Mouse (Mus musculus) testis, adult 2 months (tissue): ENCODE results near the gene Fxyd6.
A peak's percentile ranks its signal among the peaks of the same experiment; 100 is the strongest.

Source experiments
- CTCF ChIP-seq: fragments of 200-500 bp; IDR thresholded peaks from 2 replicates; pipeline ENCODE4 v1.5.1; 2012; ENCODE audit warnings: low read depth, mild to moderate bottlenecking, inconsistent platforms, low read length, moderate library complexity; ENCODE audit not compliant: control insufficient read depth, insufficient read depth, insufficient replicate concordance
- POLR2A ChIP-seq: fragments of 200-500 bp; IDR thresholded peaks from 2 replicates; pipeline ENCODE4 v1.6.1; 2012; ENCODE audit warnings: low read depth, mild to moderate bottlenecking, inconsistent platforms, low read length, moderate library complexity; ENCODE audit not compliant: control insufficient read depth

GRCm38 (mm10) chr9:45370117-45370561 lies at the start of gene Fxyd6:
- TF ChIP-seq CTCF (no peak), POLR2A (0 out of 2 replicates have a peak, but pooled peaks have one; percentile 35)
